Comparison of ENCODE assay signal across 7 mouse cellular contexts in the genomic region with DNA sequence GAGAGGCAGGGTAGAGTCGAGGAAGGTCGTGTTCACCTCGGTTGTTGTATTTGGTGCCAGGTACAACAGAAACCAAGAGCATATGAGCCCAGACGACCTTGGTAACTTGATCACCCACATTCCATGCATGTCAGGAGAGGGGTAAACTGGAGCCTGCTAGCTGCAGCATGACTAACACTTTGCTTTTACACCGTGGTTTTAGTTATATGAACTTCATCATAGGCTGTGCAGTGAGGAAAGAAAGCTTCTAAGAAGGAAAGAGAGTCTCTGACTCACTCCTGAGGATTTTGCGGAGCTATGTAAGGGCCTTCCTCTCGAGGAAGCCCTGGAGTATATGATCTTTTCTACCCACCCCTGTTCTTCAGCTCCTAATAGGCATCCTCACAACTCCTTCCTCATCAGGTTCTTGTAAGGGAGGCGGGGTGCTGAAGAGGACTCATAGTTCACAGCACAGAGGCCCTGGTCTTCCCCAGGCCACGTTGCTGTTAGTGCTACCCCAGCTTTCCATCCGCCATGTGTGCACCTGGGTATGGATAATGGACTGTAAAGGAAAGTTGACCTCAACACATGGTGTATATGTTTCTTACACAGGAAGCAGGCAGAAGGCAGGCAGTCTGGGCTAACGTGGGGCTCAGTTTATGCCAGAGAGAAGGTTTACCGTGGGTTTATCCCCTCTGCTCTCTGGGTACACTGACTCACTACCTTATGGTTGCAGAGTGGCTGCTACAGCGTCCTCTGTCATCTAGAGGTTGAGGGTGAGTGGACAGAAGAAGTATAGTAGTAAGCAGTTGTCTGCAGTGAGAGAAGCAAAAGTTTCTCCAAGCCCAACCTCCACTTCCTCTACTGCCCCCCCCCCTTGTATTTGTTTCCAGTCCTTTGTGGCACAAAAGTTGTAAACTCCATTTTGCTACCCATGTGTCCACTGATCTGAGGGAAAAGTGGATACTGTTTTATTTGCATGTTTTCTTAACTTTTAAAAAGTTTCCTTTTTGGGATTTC.
DNase-seq lines count a peak whose midpoint lies in the region; ATAC-seq lines count a peak whose summit lies in the region.

No protein-coding gene starts in this region.

- peak; percentile 78 for ATAC-seq in CD4-positive, CD25-positive, alpha-beta regulatory T cell, adult 4 months

- DNase-seq in 3T3-L1 (ENCODE audit: low read depth, low spot score): peak; percentile 93
- DNase-seq in heart, adult 9 months (ENCODE audit: low spot score in 2 of 2): peak; percentile 41 to 63
- peak; percentile 65 for DNase-seq in kidney, postnatal 14 days
- no peak for DNase-seq in T-cell, adult 2 months (ENCODE audit: low spot score)
- no peak for DNase-seq in gastrocnemius, adult 8-10 months (ENCODE audit: low spot score in 2 of 2)
- DNase-seq in left cerebral cortex, adult 18-20 months (ENCODE audit: low spot score in 2 of 2): no peak

Comparison
In these comparisons a context has a peak if more than half of its experiments do, and no peak if none do; other contexts are left out.
1. DNase-seq: peak in 3T3-L1 (single experiment), heart, adult 9 months (2 of 2) and kidney, postnatal 14 days (single experiment); none in T-cell, adult 2 months (single experiment), gastrocnemius, adult 8-10 months (0 of 2) and left cerebral cortex, adult 18-20 months (0 of 2).